Mouse (Mus musculus): Measurements from ENCODE around the gene Srsf6.
"Not testable (repeated sequence)": the region's sequence is repeated elsewhere in the genome, so short reads cannot be mapped to it uniquely, and the experiment has no call there.

The Srsf6 gene

DNA sequence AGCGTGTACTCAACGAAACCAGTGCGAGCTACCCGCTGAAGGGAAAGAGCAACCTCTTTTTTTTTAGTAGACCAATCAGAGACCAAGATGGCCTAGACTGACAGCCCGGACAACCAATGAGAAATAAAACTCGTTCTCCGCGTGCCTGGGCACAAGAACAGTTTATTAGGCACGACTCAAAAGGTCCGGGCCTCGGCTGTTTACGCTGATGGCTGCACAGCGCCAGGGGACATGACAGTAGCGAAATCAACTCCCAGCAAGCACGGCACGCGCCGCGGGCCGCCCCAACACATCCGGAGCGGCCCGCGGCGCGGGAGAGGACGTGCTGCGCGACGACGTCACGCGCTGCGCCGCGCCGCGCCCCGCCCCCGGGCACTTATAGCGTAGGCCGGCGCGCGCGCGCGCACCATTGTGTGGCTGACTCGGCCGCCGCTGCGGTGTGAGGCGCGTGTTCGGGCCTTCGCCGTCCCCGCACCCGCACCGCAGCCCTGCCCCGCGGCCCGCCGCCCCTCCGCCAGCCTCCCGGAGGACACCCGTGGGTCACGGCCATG is at the start of gene Srsf6:
Gene Srsf6 (plus strand): TSS at position 406 of the 551 bp plus-strand sequence.
- in situ Hi-C loops (cut with MboI), result no loop called here

DNA sequence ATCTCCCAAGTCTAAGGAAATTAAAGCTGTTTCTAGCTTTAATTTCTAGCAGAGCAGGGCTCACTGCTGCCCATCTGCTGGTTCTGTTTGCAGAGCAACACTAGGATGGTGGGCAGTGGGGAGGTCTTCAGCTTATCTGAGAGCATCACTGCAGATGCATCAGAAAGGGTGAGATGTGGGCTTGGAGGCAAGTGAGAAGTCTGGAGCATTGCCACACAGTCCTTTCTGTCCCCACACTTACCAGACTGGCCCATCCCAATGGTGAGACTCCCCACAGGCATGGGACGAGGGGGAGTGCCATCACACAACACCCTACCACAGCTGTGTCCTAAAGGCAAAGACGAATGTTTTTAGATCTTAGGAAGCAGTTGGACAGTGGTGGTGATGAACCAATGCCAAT is 47.2 kb upstream of the Srsf6 start:
- in situ Hi-C loops (cut with MboI), result no loop called here

DNA sequence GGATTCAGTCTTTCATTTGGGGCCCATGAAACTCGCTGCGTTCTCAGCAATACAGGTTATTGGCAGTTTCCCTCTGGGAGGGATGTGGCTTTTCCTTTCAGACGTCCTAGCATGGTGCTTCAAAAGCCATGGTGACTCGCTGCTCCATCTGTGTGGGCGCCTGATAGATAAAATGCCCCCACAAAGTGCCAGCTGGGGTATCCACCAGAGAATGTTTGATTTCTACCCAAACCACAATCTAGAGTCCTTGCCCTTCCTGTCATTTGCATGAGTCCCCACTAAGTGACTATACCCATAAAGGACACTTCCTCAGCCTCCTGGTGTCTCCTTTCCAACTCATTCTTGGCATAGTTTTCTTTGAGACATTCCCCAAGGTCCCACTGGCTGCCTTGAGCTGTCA is 44.2 kb upstream of the Srsf6 start:
- in situ Hi-C loops (cut with MboI), result no loop called here

DNA sequence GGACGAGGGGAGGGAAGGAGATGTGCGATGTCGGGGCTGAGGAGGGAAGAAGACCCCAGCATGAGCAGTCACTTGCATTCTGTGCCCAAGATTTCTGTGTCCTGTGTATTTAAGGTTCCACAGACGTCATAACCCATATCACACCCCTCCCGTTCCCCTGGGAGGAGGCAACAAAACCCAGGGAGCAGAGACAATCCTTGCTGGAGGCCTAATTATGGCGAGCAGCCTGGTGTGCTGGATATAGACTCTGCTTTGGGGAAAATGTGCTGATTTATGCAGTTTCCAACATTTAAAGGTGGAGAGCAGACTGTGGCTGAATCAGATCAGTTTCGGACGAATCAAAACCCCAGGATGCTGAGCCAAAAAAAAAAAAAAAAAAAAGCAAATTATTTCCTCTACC is 42.7 kb upstream of the Srsf6 start:
- in situ Hi-C loops (cut with MboI), result no loop called here

DNA sequence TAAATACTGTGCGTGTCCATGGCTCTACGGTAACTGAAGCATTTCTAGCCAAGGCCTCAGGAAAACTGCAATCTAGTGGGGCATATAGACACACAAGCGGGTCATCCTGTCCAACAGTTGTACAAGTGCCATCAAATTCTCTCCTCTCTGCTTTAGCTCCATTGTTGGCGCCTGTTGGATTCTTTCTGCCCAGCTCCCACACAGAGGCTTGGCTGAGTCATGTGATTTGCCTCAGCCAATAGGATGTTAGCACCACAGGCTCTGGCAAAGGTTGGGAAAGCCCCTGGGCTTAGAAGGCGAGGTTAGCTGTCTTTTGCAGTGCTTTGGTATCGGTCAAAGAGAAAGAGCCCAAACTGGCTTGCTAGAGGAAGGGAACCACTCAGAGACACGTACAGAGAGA is 42.1 kb upstream of the Srsf6 start:
- in situ Hi-C loops (cut with MboI), result no loop called here

- in situ Hi-C loops (cut with MboI), result no loop called here
Measured at GRCm38 (mm10) chr2:162889731-162890130, 41.6 kb upstream of the Srsf6 start.

DNA sequence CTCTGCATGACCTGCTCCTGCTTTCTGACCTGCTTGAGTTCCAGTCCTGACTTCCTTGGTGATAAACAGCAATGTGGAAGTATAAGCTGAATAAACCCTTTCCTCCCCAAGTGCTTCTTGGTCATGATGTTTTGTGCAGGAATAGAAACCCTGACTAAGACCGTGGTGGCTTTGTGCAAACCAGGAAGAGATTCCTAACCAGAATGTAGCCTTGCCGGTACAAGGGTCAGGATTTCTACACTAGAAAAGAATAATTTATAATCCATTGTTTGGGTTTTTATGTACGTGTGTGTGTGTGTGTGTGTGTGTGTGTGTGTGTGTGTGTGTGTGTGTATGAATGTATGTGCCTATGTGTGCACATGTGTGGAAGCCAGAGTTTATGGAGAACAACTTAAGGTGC is 38.3 kb upstream of the Srsf6 start:
- in situ Hi-C loops (cut with MboI), result not testable (repeated sequence)

GRCm38 (mm10) chr2:162899256-162899655 is 32.1 kb upstream of the Srsf6 start:
- in situ Hi-C loops (cut with MboI), result not testable (repeated sequence)

DNA sequence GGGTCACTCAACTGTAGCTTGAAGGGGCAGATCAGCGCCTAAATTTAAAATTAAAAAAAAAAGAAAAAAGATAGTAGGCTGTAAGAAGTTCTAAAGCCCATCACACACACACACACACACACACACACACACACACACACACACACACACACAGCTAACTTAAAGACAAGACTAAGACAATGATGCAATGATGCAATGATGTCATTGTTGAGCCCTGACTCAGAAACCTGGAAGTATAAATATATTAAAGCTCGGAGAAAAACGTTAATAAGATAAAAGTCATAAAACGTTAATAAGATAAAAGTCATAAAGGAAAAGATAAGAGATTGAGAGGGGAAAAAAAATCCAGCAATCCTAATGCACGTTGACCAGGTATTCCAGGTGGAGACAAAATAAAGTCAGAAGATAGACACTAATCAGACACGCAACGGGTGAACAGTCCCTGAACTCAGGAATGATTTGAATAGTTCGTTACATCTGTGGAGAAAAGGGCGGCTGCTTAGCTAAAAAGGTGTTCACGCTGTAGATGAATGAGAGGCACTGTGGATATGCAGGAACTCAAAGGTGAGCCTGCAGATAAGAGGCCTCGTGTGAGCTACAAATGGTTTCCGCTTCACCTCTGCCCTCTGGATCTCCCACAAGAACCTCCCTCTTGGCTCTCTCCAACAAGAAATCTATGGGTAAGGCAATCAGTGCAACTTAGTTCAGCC is 31.3 kb upstream of the Srsf6 start:
- in situ Hi-C loops (cut with MboI), result loop anchor here (25.0 kb wide), 1 partner anchor 437 kb away; no protein-coding TSS in a partner anchor

- in situ Hi-C loops (cut with MboI), result loop anchor here (25.0 kb wide), 1 partner anchor 437 kb away; no protein-coding TSS in a partner anchor
Measured at GRCm38 (mm10) chr2:162900590-162900916, 30.8 kb upstream of the Srsf6 start.

GRCm38 (mm10) chr2:162905902-162906301 is 25.4 kb upstream of the Srsf6 start:
- in situ Hi-C loops (cut with MboI), result loop anchor here (25.0 kb wide), 1 partner anchor 431 kb away; no protein-coding TSS in a partner anchor

DNA sequence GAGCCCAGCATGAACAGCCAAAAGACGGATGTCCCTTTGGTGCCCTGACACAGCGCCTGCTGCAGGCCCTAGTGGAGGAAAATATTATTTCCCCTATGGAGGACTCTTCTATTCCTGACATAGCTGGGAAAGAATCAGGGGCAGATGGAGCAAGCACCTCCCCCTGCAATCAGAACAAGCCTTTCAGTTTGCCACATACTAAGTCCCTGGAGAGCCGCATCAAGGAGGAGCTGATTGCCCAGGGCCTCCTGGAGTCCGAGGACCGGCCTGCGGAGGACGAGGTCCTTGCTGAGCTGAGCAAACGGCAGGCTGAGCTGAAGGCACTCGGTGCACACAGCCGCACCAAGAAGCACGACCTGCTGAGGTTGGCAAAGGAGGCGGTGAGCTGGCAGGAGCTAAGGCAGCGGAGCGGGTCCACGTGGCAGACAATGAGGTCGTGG is 23.3 kb upstream of the Srsf6 start:
- in situ Hi-C loops (cut with MboI), result loop anchor here (25.0 kb wide), 1 partner anchor 429 kb away; no protein-coding TSS in a partner anchor

- in situ Hi-C loops (cut with MboI), result loop anchor here (25.0 kb wide), 1 partner anchor 423 kb away; no protein-coding TSS in a partner anchor
Measured at GRCm38 (mm10) chr2:162914040-162914439, 17.3 kb upstream of the Srsf6 start.

GRCm38 (mm10) chr2:162914519-162914918 is 16.8 kb upstream of the Srsf6 start:
- in situ Hi-C loops (cut with MboI), result loop anchor here (25.0 kb wide), 1 partner anchor 423 kb away; no protein-coding TSS in a partner anchor

DNA sequence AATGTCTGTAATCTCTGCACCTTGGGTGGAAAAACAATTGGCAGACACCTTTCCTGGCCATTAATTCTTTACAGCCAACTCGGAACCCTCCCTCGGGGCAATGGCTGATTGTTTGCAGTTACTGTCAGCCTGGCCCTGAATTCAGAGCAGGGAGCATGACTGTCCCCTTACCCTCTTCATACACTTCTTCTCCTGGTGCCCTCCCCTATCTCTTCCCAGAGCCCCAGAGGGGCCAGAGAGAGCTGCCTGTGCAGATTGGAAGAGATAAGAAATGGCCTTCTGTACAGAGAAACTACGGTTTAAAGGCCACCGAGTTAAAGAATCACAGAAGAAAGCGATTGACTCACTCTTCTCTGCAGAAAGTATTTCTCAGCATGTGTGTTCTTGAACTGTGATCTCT is 11.4 kb upstream of the Srsf6 start:
- in situ Hi-C loops (cut with MboI), result loop anchor here (25.0 kb wide), 1 partner anchor 417 kb away; no protein-coding TSS in a partner anchor

GRCm38 (mm10) chr2:162922183-162922582 is 9.1 kb upstream of the Srsf6 start:
- in situ Hi-C loops (cut with MboI), result loop anchor here (25.0 kb wide), 1 partner anchor 415 kb away; no protein-coding TSS in a partner anchor

DNA sequence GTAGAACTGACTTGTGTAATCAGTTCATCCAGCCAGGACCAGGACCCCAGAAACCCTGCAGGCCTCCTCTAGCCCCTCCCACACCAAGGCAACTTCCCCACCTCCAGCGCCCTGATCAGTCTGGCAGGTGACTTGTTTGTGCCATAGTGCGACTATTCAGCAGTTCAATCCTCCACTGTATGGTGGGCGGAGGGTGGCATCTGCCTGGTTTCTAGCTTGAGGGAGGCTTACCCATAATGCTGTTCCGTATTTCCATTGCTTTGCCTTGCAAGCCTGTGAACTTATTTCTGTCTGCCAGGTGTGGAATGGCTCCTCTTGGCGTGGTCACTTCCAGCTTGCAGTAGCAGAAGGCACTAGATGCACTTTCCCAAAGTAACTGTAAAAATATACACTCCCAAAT is 8.5 kb upstream of the Srsf6 start:
- in situ Hi-C loops (cut with MboI), result loop anchor here (25.0 kb wide), 1 partner anchor 414 kb away; no protein-coding TSS in a partner anchor

- in situ Hi-C loops (cut with MboI), result loop anchor here (25.0 kb wide), 1 partner anchor 413 kb away; no protein-coding TSS in a partner anchor
Measured at GRCm38 (mm10) chr2:162924126-162924525, 7.2 kb upstream of the Srsf6 start.

DNA sequence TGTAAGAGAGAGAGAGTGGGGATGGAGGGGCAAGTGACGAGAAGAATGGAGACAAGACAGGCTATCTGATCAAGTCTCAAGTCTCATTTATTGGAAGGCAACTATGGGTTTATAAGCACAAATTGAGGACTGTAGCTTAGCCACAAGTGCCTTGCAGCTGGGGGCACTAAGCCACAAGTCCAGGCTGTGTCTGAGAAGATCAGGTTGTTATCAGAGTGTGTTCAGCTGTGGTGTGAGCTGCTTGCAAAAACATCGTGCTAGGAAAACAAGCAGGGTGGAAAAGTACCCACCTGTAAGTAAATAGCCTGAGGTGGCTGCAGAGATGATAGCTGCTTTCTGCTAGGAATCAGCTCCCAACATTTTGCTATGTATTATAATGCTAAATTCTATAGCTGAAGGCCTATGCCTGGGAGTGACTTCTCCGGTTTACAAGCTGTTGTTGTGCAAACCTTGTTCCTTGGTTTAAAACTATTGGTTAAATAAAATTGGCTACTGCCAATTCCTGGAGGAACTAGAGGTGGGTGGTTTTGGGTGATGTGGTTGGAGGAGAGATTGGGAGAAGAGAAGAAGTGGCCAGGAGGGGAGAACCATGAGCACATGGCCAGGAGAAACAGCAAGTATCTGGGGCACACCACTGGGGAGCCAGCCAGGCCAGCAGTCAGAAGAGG is 3.3 kb upstream of the Srsf6 start:
- in situ Hi-C loops (cut with MboI), result no loop called here

DNA sequence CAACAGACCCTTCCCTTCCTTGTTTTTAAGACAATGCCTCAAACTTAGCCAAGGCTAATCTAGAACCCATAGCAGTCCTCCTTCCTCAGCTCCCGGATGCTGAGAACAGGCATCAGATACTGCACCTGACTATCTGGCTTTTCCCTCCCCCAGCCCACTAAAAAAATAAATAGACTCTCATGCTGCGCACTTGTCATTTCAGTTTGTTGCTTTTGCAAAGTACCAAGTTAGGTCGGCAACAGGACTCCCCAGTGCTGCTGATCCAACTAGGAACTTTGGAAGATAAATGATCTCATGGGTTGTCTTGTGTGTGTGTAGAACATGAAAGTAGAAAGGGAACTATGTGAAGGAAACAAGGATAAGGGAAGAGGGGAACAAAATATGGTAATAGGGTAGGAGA is 1.6 kb upstream of the Srsf6 start:
- in situ Hi-C loops (cut with MboI), result no loop called here

DNA sequence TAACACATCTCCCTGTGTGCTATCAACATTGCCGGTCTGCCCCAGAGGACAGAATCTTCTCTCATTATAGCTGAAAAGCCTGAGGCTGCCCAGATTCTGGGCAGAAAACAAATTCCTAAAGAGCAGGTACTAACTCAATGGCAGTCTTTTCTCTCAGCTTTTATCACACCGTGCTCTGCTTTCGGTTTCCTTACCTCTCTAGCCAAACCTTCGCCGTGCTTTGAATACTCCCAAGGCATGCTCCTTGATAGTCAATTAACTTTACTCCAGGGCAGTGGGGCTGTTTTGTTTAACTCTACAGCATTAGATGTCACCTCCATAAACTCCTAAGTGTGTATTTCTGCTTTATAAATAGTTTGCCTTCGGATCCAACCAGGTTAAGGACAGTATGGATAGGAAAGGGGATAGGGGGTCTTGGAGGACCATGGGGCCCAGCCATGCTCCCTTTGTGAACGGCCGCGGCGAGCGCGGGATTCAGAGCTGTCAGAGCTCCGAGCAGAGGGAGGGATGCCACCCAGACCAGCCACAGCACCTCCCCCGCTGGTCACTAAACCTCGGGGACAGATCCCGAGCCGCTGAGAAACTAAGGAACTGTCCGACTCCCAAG is 709 bp upstream of the Srsf6 start:
- in situ Hi-C loops (cut with MboI), result no loop called here
